Mouse (Mus musculus) liver, embryonic 14.5 days (tissue): ENCODE data around the gene 9830107B12Rik. TPM values are rescaled to one million over a fixed set of nuclear protein-coding genes. Genes with fewer than 3 reads are reported as not detected.
A peak's percentile ranks its signal among the peaks of the same experiment; 100 is the strongest.

Source experiments
- ATAC-seq: fragments of 200-750 bp; cut with Nextera tagmentation; 2 replicates; pipeline ENCODE4 v1.8.0; 2017; ENCODE audit warnings: moderate number of reproducible peaks, mild to moderate bottlenecking, moderate library complexity; ENCODE audit not compliant: insufficient read depth
- DNase-seq, 3 experiments: peaks; one replicate each; pipeline ENCODE4 v3.0.0-alpha.2; 2012 to 2013; ENCODE audit warnings: low read depth in 3 of 3, low spot score in 3 of 3
- H3K27ac ChIP-seq: fragments of 300-500 bp; sonication (generic); 2 replicates; pipeline ENCODE4 v1.5.1; 2014; ENCODE audit warnings: moderate library complexity, mild to moderate bottlenecking, control low read depth, inconsistent platforms
- H3K27me3 ChIP-seq: fragments of 300-500 bp; sonication (generic); 2 replicates; pipeline ENCODE4 v1.6.1; 2014; ENCODE audit warnings: mild to moderate bottlenecking, low read length, moderate library complexity; ENCODE audit not compliant: control insufficient read depth, insufficient read depth
- H3K36me3 ChIP-seq: fragments of 300-500 bp; sonication (generic); replicated peaks from 2 replicates; pipeline ENCODE4 v1.6.1; 2014; ENCODE audit warnings: low read depth; ENCODE audit not compliant: control insufficient read depth, insufficient read depth
- H3K4me1 ChIP-seq, 2 experiments: fragments of 200-500 bp in 1 of 2; fragments of 300-500 bp in 1 of 2; sonication (generic) in 1 of 2; replicated peaks; 2 replicates each; pipeline ENCODE4 v1.6.1; 2012 to 2014; ENCODE audit warnings: antibody characterized with exemption in 1 of 2, inconsistent platforms in 1 of 2, low read length in 1 of 2; ENCODE audit not compliant: control insufficient read depth in 2 of 2, insufficient read depth in 2 of 2
- H3K4me2 ChIP-seq: fragments of 300-500 bp; sonication (generic); 2 replicates; pipeline ENCODE4 v1.6.1; 2014; ENCODE audit warnings: low read depth, mild to moderate bottlenecking, control low read depth, moderate library complexity
- H3K4me3 ChIP-seq, 2 experiments: fragments of 200-500 bp in 1 of 2; fragments of 300-500 bp in 1 of 2; sonication (generic) in 1 of 2; 2 replicates each; pipeline ENCODE4 v1.5.1; 2012 to 2014; ENCODE audit warnings: low read depth in 2 of 2, low read length in 2 of 2, mild to moderate bottlenecking in 2 of 2, control low read depth in 1 of 2, inconsistent platforms in 1 of 2, moderate library complexity in 1 of 2; ENCODE audit not compliant: insufficient read depth in 1 of 2
- H3K9ac ChIP-seq: fragments of 300-500 bp; sonication (generic); replicated peaks from 2 replicates; pipeline ENCODE4 v1.6.1; 2014; ENCODE audit warnings: mild to moderate bottlenecking, control low read depth, moderate library complexity
- H3K9me3 ChIP-seq: fragments of 300-500 bp; sonication (generic); 2 replicates; pipeline ENCODE4 v1.6.1; 2016; ENCODE audit warnings: low read length, mixed read lengths; ENCODE audit not compliant: control insufficient read depth
- CTCF ChIP-seq: IDR thresholded peaks from 2 replicates; pipeline ENCODE4 v1.5.1; 2016; ENCODE audit warnings: antibody characterized with exemption, low read depth, control low read depth
- EP300 ChIP-seq: IDR thresholded peaks from 2 replicates; pipeline ENCODE4 v1.6.1; 2016; ENCODE audit warnings: antibody characterized with exemption, low read depth
- WGBS: fragments of 180-500 bp; shearing (Covaris S2); extraction: QIAGEN DNeasy Blood & Tissue Kit; methylation state at CpG from one replicate; pipeline ENCODE4 v1.1.7; 2014; ENCODE audit not compliant: insufficient replicate concordance; 5-methylcytosine and 5-hydroxymethylcytosine counted together
- polyA plus RNA-seq, 2 experiments: library from polyadenylated mRNA; depleted of rRNA in 1 of 2; stranded (reverse) in 1 of 2; unstranded in 1 of 2; fragments of >200 nt; fragmentation: Nextera tagmentation in 1 of 2; extraction: Ambion mirVana in 1 of 2; gene quantifications; 2 replicates each; pipeline versions ENCODE4 v1.2.1 to v1.2.3; 2012 to 2014

The 9830107B12Rik gene
- polyA plus RNA-seq, 2 experiments, result 0.19 to 0.33 TPM

- Histone ChIP-seq H3K4me1 (peaks cover 0 to 2% of the 10 kb centered on the region in 2 experiments; a peak in 1 of 4 replicates), H3K27ac (no peak overlapping the region), H3K4me3 (peak overlapping the region in 1 of 2 experiments; percentile 3; a peak in 1 of 4 replicates), H3K27me3 (peaks cover 68% of the 10 kb centered on the region), H3K36me3 (no peaks in the 10 kb centered on the region), H3K9ac (no peak overlapping the region), H3K4me2 (peak overlapping the region; percentile 41), H3K9me3 (no peaks in the 10 kb centered on the region; the same call in 1 of the 2 replicates)
- WGBS, result 0% methylated on average over 19 of the region's 19 CpGs
- no peak for TF ChIP-seq EP300
- no peak for TF ChIP-seq CTCF
- ATAC-seq, result no peak
- DNase-seq, result no peak
These were observed 47.6 kb downstream of the 9830107B12Rik start for GRCm38 (mm10) chr17:48098528-48098890.

- no peak overlapping the region for H3K9ac ChIP-seq
- no peak for DNase-seq
These were observed 48.1 kb downstream of the 9830107B12Rik start for GRCm38 (mm10) chr17:48097743-48098527.

GRCm38 (mm10) chr17:48097011-48097742 lies 48.9 kb downstream of the 9830107B12Rik start:
- TF ChIP-seq CTCF, result peak; percentile 56
- TF ChIP-seq EP300, result no peak
- DNase-seq (no peak), ATAC-seq (no peak; the same call in 1 of the 2 replicates)
- no peaks in the 10 kb centered on the region for H3K36me3 ChIP-seq
- no peak overlapping the region for H3K4me3 ChIP-seq
- H3K27me3 ChIP-seq, result peaks cover 68% of the 10 kb centered on the region
- WGBS, result under 1% methylated on average over 40 of the region's 41 CpGs
- H3K9ac ChIP-seq, result no peak overlapping the region
- H3K27ac ChIP-seq, result no peak overlapping the region
- peaks cover 0 to 2% of the 10 kb centered on the region in 2 experiments; a peak in 1 of 4 replicates for H3K4me1 ChIP-seq
- H3K9me3 ChIP-seq, result no peaks in the 10 kb centered on the region; the same call in 1 of the 2 replicates
- peak overlapping the region; percentile 41 for H3K4me2 ChIP-seq

More at GRCm38 (mm10) chr17:48097743-48098527, 48.1 kb downstream of the 9830107B12Rik start:
- no peak for TF ChIP-seq EP300
- TF ChIP-seq CTCF, result no peak
- WGBS, result under 1% methylated on average over 36 of the region's 43 CpGs
- Histone ChIP-seq H3K27ac (no peak overlapping the region), H3K4me2 (peak overlapping the region; percentile 41), H3K9me3 (no peaks in the 10 kb centered on the region; the same call in 1 of the 2 replicates), H3K4me3 (no peak overlapping the region), H3K36me3 (no peaks in the 10 kb centered on the region), H3K4me1 (peaks cover 0 to 2% of the 10 kb centered on the region in 2 experiments; a peak in 1 of 4 replicates), H3K27me3 (peaks cover 68% of the 10 kb centered on the region)
- ATAC-seq, result peak; percentile 60

- peaks cover 68% of the 10 kb centered on the region for H3K27me3 ChIP-seq
- no peak overlapping the region for H3K9ac ChIP-seq
- ATAC-seq, result no peak
- no peak for DNase-seq
- no peaks in the 10 kb centered on the region for H3K36me3 ChIP-seq
- no peak overlapping the region for H3K27ac ChIP-seq
- no peak overlapping the region for H3K4me2 ChIP-seq
- no peak for TF ChIP-seq CTCF
- no peak for TF ChIP-seq EP300
- H3K4me3 ChIP-seq, result no peak overlapping the region
- WGBS, result 7% methylated on average over 17 of the region's 17 CpGs
- no peaks in the 10 kb centered on the region; the same call in 1 of the 2 replicates for H3K9me3 ChIP-seq
- peaks cover 0 to 2% of the 10 kb centered on the region in 2 experiments; a peak in 1 of 4 replicates for H3K4me1 ChIP-seq
These were observed 49.7 kb downstream of the 9830107B12Rik start for GRCm38 (mm10) chr17:48096321-48096720.
